Mouse (Mus musculus): Measurements from ENCODE around the gene Tns1.

- TF ChIP-seq TCF12 (IDR thresholded peaks at IDR 0.05; ENCODE audit: insufficient read depth, poor library complexity, severe bottlenecking) (no peak), MYOD1 (IDR thresholded peaks at IDR 0.05; ENCODE audit: control insufficient read depth in 1 of 3, insufficient read length in 2 of 3, low read depth in 2 of 3) (no peak), USF1 (IDR thresholded peaks at IDR 0.05; ENCODE audit: low read depth) (no peak), POLR2A (IDR thresholded peaks at IDR 0.05; ENCODE audit: insufficient read length, low read depth) (no peak), POLR2AphosphoS2 (IDR thresholded peaks at IDR 0.05; ENCODE audit: insufficient read length, low read depth) (no peak), TCF3 (IDR thresholded peaks at IDR 0.05; ENCODE audit: insufficient read length, low read depth) (no peak), E2F4 (IDR thresholded peaks at IDR 0.05; ENCODE audit: insufficient read depth) (no peak), REST (IDR thresholded peaks at IDR 0.05; ENCODE audit: insufficient read depth, insufficient read length) (no peak), MAX (IDR thresholded peaks at IDR 0.05; ENCODE audit: low read depth) (no peak)
These were observed 16.2 kb downstream of the Tns1 start for GRCm38 (mm10) chr1:74107931-74108618.
